Mouse (Mus musculus): ENCODE measurements around the gene Slitrk4. TPM values are rescaled to one million over a fixed set of nuclear protein-coding genes. Genes with fewer than 3 reads are reported as not detected.

Gene Slitrk4
- under 1 TPM; 0.12 to 0.29 (median 0.19) TPM for total RNA-seq (2022)

DNA sequence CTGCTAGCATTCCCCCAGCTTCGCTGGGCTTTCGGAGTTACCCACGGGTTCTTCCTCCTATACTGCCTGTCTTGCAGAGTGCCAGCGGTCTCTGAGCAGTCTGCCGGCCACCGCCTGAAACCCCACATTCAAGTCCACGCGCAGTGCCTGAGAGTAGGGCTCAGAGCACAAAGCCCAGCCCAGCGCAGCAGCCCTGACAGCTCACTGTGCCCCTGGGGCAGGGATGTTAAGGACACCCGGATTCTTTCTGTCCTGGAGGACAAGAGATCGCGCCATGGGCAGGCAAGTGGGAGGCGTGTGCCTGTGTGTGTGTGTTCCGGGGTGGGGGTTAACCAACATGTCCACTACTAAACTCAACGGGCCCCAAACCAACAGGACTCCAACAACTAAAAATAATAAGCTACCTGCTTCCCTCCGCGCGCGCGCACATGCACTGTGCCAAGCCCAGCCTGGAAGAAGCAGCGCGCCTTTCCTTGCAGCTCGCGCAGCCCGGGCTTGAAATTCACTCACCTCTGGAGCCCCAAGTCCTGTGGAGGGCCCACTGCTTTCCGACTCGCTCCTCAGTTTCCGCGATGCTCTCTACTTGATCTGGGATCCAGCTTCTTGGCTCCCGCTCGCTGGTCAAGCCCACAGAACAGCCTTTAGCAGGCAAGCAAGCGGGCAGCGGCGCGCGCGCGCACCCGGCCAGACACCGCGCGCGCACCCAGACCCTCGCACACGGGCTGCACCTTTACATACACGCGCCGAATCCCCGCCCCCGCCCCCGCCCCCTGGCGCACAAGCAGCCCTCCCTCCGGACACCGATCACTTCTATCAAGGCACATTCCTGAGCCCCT lies at the start of gene Slitrk4:
Gene Slitrk4, minus strand, starts transcription at position 707 of the 836 bp plus-strand sequence.
- DNase-seq (ENCODE audit: low spot score in 2 of 2), result no peak

DNA sequence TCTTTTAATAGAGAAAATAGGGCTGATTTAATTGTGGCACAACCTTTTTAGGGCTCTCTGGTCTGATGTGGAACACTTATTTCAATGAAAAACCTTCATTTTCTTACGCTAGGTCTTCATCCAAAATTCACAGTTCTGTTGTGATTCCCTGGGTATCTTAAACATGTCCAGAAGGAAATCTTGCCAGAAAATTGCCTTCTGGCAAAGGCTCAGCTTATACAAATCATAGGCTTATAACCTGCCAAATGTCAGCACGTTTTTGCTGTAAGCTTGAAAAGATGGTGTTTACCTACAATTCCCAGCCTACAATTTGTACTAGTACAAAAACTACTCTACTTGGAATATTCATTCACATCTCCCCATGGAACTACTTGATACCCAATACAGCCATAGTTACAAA lies 42.7 kb upstream of the Slitrk4 start:
- DNase-seq (ENCODE audit: low spot score in 2 of 2), result no peak

DNA sequence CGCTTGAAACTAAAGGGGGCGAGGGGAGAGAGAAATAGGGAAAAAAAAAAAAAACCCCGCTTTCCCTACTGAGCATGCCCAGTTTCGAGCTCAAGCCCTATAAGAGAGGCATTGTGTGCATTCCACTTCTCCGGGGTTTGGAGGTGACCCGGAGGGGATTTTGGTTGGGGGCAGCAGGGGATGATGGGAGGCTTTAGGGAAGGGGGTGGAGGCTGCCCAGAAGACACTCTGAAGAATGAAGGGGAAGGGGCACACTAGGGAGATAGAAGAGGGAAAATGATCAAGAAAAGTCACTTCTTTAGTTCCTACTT lies 1.1 kb upstream of the Slitrk4 start:
- no peak for DNase-seq (ENCODE audit: low spot score in 2 of 2)

DNA sequence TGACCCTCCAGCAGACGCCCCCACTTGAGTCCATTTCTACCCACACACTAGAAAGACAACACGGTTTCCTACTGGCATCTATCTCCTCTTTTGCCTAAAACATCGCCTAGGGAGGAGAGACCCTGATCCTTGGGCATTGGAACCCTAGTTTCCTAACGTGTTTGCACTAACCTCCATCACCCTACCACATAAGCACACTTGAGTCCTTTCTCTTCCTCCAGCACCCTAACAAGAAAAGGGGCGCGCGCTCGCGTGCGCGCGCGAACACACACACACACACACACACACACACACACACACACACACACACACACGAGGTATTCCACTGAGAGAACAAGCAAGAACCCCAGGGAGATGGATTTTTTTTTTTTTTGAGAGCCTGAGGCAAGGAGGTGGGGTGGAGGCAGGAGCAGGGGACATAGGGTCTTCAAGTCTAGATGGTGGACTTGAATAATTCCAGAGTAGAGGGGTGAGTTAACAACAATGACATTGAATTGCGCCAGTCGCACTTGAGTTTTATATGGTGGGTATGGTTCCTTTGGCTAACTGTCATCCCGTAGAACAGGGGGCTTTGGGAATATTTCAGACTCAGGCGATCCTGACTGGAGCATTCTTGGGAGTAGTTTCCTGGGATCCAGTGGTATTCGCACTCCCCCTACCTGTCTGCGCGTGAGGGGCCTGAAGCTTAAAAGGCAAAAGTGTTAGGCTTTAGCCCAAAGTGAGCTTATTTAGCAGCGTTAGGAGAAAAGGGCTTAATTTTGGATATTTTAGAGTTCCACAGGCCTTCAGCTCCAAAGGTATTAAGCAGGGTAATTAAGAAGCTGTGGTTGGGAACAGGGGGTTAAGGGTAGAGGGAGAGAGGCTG lies 562 bp upstream of the Slitrk4 start:
- no peak for DNase-seq (ENCODE audit: low spot score in 2 of 2)

DNA sequence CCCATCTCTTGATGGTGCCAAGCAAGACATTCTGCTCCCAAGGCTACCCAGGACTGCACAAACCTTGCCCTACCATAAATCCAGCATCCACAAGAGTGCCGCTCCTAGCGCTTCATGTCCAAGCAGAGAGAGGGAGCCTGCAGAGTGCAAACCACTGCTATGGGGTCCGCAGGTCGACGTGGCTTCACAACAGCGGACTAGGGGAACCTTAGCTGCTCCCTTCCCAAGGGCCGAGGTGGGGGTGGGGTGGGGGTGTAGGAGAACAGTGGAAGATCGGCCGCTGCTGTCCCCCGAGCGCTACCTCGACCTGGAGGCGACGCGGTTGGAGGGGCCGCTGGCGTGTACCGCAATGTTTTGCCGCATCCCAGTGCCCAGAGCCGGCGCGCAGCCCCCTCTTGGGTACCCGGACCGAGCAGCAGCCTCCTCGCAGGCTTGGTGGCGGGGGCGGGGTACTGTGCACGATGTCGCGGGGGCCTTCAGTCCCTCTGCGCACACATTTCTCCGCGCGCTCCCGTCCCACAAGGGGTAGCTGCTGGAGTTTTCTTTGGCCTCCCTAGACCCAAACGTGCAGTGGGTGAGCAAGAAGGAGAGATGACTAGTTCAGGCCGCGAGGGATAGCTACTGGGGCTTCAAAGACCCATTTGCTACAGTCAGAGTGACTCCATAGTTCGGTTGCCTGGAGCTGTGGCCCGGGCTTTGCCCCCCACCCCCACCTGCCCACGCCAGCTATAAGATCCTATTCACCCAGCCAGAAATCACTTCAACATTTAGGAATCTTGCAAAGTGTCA lies 1.1 kb downstream of the Slitrk4 start:
- DNase-seq (ENCODE audit: low spot score in 2 of 2), result no peak

DNA sequence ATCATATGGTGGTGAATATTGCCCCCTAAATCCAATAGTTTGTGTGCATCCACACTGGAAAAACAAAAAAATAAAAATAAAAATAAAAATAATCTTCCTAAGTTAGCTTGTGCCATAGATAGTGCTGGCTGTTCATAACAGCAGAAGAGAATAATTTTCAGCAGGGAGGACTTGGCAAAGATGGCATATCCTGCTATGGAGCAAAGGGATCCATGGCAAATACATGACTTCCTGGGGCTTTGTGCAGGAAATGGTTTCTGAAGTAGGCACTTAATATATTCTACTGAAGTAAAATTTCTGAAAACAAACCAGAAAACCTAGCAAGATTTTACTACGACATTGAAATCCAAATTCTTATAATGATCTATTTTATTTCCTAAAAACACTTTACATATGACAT lies 13.3 kb downstream of the Slitrk4 start:
- no peak for DNase-seq (ENCODE audit: low spot score in 2 of 2)

Other genes with a start within 250 kb of the Slitrk4 start
- not detected for gene Gm6760, start 124.8 kb downstream of the Slitrk4 start, total RNA-seq (2022)
- gene 3830417A13Rik, start 103.4 kb downstream of the Slitrk4 start, total RNA-seq (2022), result not detected